Mouse (Mus musculus) stomach, adult 2 months (tissue): ENCODE data around the gene Clic5. TPM values are rescaled to one million over a fixed set of nuclear protein-coding genes. Genes with fewer than 3 reads are reported as not detected.

Experiments used
- polyA plus RNA-seq: library from polyadenylated mRNA; depleted of rRNA; stranded (reverse); fragments of >200 nt; gene quantifications from 2 replicates; pipeline ENCODE4 v1.2.3, GENCODE M21; 2012; rRNA removed

The Clic5 gene
- polyA plus RNA-seq: 0.51 and 0.89 TPM in 2 replicates

GRCm38 (mm10) chr17:44188042-44188768 is at the start of gene Clic5:
Gene Clic5 (plus strand): TSS chr17:44188584.

Other genes with a start within 250 kb of the Clic5 start
- gene Enpp5, start 109.8 kb upstream of the Clic5 start, polyA plus RNA-seq: 5.1 and 5.6 TPM in 2 replicates
- 1.3 and 1.8 TPM in 2 replicates for gene Enpp4, start 82.8 kb upstream of the Clic5 start, polyA plus RNA-seq